Mouse (Mus musculus) kidney, adult 2 months (tissue): ENCODE measurements around the gene Snx29. TPM values are rescaled to one million over a fixed set of nuclear protein-coding genes. Genes with fewer than 3 reads are reported as not detected.

Experiments
- DNase-seq: peaks from one replicate; pipeline ENCODE4 v3.0.0; 2021
- H3K27ac ChIP-seq: fragments of 200-500 bp; 2 replicates; pipeline ENCODE4 v1.5.1; 2012; ENCODE audit warnings: low read depth, low read length, control low read depth, inconsistent platforms; ENCODE audit not compliant: insufficient read depth
- H3K27me3 ChIP-seq: fragments of 200-500 bp; replicated peaks from 2 replicates; pipeline ENCODE4 v1.6.1; 2012; ENCODE audit warnings: mild to moderate bottlenecking, moderate library complexity, low read length, inconsistent platforms; ENCODE audit not compliant: control insufficient read depth, insufficient read depth
- H3K36me3 ChIP-seq: fragments of 200-500 bp; 2 replicates; pipeline ENCODE4 v1.6.1; 2012; ENCODE audit warnings: mild to moderate bottlenecking, moderate library complexity, low read length, inconsistent platforms; ENCODE audit not compliant: control insufficient read depth, insufficient read depth
- H3K4me1 ChIP-seq: fragments of 200-500 bp; 2 replicates; pipeline ENCODE4 v1.6.1; 2011; ENCODE audit warnings: low read length; ENCODE audit not compliant: control insufficient read depth, insufficient read depth
- H3K4me3 ChIP-seq: fragments of 200-500 bp; 2 replicates; pipeline ENCODE4 v1.5.1; 2011; ENCODE audit warnings: mild to moderate bottlenecking, low read depth, low read length, control low read depth; ENCODE audit not compliant: insufficient read depth
- CTCF ChIP-seq: fragments of 200-500 bp; conservative IDR thresholded peaks from 2 replicates; pipeline ENCODE4 v1.5.1; 2011; ENCODE audit warnings: low read depth, mild to moderate bottlenecking, control low read depth, low read length, moderate library complexity, mixed read lengths; ENCODE audit not compliant: insufficient read depth, insufficient read length
- POLR2A ChIP-seq: fragments of 200-500 bp; IDR thresholded peaks from one replicate; pipeline ENCODE4 v1.6.1; 2011; ENCODE audit warnings: low read depth, low read length, control low read depth
- WGBS: fragments of 180-500 bp; shearing (Covaris S2); methylation state at CpG from one replicate; pipeline ENCODE4 v1.1.7; 2018; 5-methylcytosine and 5-hydroxymethylcytosine counted together
- polyA plus RNA-seq: library from polyadenylated mRNA; depleted of rRNA; stranded (reverse); fragments of >200 nt; gene quantifications from 2 replicates; pipeline ENCODE4 v1.2.3, GENCODE M21; 2012

The Snx29 gene
- polyA plus RNA-seq, 1 experiment = 64.8 TPM

DNA sequence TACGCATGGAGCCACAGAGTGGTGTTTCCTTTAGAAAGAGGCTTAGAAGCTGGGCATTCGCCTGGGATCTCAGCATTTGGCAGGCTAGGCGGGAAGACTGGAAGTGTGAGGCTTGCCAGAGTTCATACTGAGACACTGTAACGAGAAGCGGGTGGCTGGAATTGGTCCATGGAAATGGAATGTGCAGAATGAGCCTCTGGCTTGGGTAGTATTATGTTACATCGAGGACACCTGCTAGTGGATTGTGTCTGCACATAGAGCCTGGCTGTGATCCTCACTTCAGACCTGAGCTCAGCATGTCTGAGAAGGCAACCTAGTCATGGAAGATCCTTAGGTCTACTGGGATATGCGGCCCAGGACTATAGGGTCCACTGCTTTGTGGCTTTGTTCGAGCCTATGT is 209.9 kb downstream of the Snx29 start:
- DNase-seq = peak; percentile 88
- H3K27me3 ChIP-seq = no peaks in the 10 kb centered on the region
- TF ChIP-seq CTCF (no peak), POLR2A (no peak)
- no peak overlapping the region for H3K27ac ChIP-seq
- 33% methylated on average over 8 of the region's 8 CpGs for WGBS
- peaks cover 10% of the 10 kb centered on the region; the same call in 1 of the 2 replicates for H3K4me1 ChIP-seq
- H3K36me3 ChIP-seq = peaks cover 2% of the 10 kb centered on the region; the same call in 1 of the 2 replicates
- H3K4me3 ChIP-seq = no peak overlapping the region

DNA sequence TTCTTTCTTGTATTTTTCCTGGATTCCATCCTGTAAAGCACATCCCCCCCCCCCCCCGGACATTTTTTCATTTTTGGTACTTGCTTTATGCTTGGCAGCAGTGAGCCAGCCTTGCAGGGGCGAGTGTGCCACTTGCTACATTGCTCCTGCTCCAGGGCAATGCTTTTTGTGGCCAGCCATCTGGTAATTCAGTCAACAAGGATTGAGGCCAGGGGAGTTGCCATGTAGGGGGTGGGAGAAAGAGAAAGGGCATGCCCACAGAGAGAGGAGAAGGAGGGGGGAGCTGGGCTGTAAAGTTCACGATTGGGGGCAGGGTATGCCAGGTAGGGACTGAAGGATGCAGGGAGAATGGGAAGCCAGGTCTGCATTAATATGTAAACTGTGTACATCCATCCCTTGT is 210.7 kb downstream of the Snx29 start:
- no peaks in the 10 kb centered on the region for H3K27me3 ChIP-seq
- no peak overlapping the region for H3K27ac ChIP-seq
- peak; percentile 30 for DNase-seq
- peaks cover 10% of the 10 kb centered on the region; the same call in 1 of the 2 replicates for H3K4me1 ChIP-seq
- WGBS = 55% methylated on average over 3 of the region's 3 CpGs
- TF ChIP-seq CTCF = no peak
- H3K4me3 ChIP-seq = no peak overlapping the region
- peaks cover 2% of the 10 kb centered on the region; the same call in 1 of the 2 replicates for H3K36me3 ChIP-seq

DNA sequence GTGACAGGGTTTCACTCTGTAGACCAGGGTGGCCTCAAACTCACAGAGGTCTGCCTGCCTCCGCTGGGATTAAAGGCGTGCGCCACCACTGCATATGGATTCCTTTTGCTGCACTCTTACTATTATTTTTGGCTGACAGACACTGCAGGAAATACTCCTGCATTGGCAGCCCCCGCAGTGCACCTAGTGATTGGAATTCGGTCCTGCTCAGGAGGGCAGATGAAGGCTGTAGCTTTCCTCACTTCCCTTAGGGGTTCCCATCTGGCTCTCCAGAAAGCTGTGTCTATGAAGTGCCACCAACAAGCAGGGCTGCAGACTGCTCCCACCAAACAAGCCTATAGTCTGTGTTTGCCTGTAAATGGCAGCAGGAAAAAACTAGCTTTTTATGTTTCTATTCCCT is 215.0 kb downstream of the Snx29 start:
- TF ChIP-seq CTCF = no peak
- no peak for TF ChIP-seq POLR2A
- Histone ChIP-seq H3K4me3 (no peak overlapping the region), H3K4me1 (no peaks in the 10 kb centered on the region; the same call in 1 of the 2 replicates), H3K27ac (no peak overlapping the region), H3K36me3 (peaks cover 8% of the 10 kb centered on the region; the same call in 1 of the 2 replicates), H3K27me3 (no peaks in the 10 kb centered on the region)
- no peak for DNase-seq
- WGBS = 58% methylated on average over 5 of the region's 5 CpGs

DNA sequence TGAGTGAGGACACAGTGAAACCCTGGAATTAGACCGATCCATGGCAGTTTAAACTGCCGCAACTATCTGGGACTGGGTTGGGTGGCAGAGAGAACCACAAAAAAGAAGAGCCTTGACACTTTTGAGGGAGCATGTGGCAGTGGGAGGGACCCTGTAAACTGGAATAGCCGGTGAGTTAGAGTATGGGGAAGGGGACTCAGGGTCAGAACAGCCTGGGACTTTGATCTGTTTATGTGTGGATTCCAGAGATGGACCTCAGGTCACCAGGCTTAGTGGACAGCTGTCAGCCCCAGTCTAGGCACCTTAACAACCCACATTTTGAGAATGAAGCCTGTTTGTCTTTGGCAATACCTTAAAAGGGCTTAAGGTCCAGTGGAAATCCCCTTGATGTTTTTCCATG is 215.5 kb downstream of the Snx29 start:
- Histone ChIP-seq H3K4me3 (no peak overlapping the region), H3K36me3 (peaks cover 8% of the 10 kb centered on the region; the same call in 1 of the 2 replicates), H3K27me3 (no peaks in the 10 kb centered on the region), H3K27ac (no peak overlapping the region), H3K4me1 (no peaks in the 10 kb centered on the region)
- DNase-seq = no peak
- TF ChIP-seq CTCF (no peak), POLR2A (no peak)
- 61% methylated on average over 3 of the region's 3 CpGs for WGBS

DNA sequence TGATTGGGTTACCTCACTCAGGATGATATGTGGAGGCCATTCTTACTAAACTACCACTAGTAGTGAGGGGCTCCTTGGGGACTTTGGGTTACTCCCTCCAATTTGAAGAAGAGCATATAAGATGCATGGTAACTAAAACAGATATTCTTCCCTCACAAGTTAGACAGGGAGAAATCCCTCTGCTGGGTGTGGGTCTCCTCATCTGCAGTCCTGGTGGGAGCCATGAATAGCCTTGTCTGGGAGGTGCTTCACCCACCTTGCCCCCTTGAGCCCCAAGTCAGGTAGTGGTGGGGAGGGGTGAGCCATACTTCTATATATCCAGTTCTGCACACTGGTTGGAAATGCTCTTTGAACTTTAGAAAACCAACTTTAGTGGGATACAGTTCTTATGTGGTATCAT is 218.3 kb downstream of the Snx29 start:
- Histone ChIP-seq H3K27me3 (no peaks in the 10 kb centered on the region), H3K27ac (no peak overlapping the region), H3K36me3 (peaks cover 8% of the 10 kb centered on the region; the same call in 1 of the 2 replicates), H3K4me3 (no peak overlapping the region), H3K4me1 (no peaks in the 10 kb centered on the region)
- DNase-seq = no peak
- TF ChIP-seq CTCF (no peak), POLR2A (no peak)

DNA sequence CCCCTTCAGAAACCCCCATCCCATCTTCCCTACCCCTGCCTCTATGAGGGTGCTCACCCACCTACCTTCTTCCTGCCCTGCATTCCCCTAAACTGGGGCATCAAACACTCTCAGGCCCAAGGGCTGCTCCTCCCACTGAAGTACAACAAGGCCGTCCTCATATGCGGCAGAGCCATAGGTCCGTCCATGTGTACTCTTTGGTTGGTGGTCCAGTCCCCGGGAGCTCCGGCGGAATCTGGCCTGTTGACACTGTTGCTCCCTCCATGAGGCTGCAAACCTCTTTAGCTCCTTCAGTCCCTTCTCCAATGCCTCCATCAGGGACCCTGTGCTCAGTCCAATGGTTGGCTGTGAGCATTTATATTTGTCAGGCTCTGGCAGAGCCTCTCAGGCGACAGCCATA is 219.1 kb downstream of the Snx29 start:
- H3K4me1 ChIP-seq = no peaks in the 10 kb centered on the region
- H3K27me3 ChIP-seq = no peaks in the 10 kb centered on the region
- TF ChIP-seq CTCF = no peak
- no peak for TF ChIP-seq POLR2A
- H3K4me3 ChIP-seq = no peak overlapping the region
- no peak for DNase-seq
- H3K36me3 ChIP-seq = peaks cover 6% of the 10 kb centered on the region; the same call in 1 of the 2 replicates
- WGBS = 94% methylated on average over 7 of the region's 7 CpGs
- H3K27ac ChIP-seq = no peak overlapping the region

DNA sequence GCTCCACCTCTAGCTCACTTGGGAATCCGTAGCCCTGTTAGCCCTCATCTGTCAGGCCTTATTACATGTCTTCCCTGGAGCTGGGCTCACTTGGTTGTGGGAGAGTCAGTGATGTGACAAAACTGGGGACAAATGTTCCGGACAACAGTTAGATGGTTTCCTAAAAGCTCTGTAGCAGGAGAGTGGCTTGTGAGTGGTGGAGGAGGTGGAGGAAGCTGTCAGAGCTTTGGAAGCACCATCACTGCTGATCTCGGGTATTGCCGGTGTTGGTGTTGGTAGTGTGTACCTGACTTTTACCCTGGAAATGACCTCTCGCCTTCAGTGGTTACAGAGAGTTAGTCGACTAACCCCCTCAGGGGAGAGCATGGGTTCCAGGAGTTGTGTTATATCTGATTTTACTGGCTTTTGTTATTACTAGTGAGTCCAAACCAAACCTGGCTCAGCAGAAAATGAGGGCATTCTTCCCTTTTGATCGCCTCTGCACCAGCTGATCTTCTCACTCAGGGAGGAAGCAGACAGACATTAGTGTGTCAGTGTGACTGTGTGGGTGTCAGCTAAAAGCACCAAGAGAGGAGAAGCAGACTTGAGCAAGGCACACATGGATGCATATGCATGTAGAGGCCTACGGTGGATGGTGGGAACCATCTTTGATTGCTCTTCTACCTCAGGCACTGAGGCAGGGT is 227.5 kb downstream of the Snx29 start:
- H3K27me3 ChIP-seq = no peaks in the 10 kb centered on the region
- H3K36me3 ChIP-seq = no peaks in the 10 kb centered on the region; the same call in 1 of the 2 replicates
- no peaks in the 10 kb centered on the region for H3K4me1 ChIP-seq
- H3K4me3 ChIP-seq = no peak overlapping the region
- H3K27ac ChIP-seq = no peak overlapping the region
- 74% methylated on average over 8 of the region's 8 CpGs for WGBS
- no peak for DNase-seq
- TF ChIP-seq CTCF = no peak
- no peak for TF ChIP-seq POLR2A
